Mouse (Mus musculus): ENCODE measurements at regions not wholly inside any gene's neighbourhood (a gene's known extent, or its start where the extent isn't known, plus 50 kb on each side); places are given as distances from the start of the nearest gene placed in this dataset.
A peak's percentile ranks its signal among the peaks of the same experiment; 100 is the strongest.

- peak; percentile 21 for DNase-seq (ENCODE audit: low read depth, low spot score)
Measured at GRCm38 (mm10) chrX:56276348-56276747, 63.7 kb upstream of the Gm773 start.

GRCm38 (mm10) chrX:56274170-56274569 lies 61.5 kb upstream of the Gm773 start:
- DNase-seq (ENCODE audit: low read depth, low spot score): peak; percentile 16

DNA sequence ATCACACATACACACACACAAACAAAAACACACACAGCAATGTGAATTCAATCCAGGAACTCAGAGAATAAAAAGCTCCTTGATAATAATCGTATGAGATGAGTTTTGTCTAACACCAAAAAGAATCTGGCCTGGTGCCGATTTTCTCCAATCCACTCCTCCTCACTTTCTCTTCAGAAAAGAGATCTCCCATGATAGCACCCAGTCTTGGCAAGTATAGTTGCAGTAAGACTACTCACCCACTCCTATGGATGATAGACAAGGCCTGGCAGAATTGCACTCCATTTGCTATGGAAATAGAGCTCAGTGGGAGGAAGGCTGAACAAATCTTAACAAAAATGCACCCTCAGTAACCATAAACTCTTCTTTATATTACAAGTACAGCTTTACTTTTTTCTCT lies 57.0 kb upstream of the Gm773 start:
- DNase-seq (ENCODE audit: low read depth, low spot score): no peak
